Mouse (Mus musculus) mesoderm, embryonic 11.5 days (tissue): Measurements from ENCODE around the gene Ckap4.
"Not testable (repeated sequence)": the region's sequence is repeated elsewhere in the genome, so short reads cannot be mapped to it uniquely, and the experiment has no call there.

Experiments
- DNase-seq: peaks from one replicate; pipeline ENCODE4 v3.0.0-alpha.2; 2012; ENCODE audit warnings: low read depth, low spot score

Ckap4 gene

GRCm38 (mm10) chr10:84549146-84549919 is 15.5 kb upstream of the Ckap4 start:
- no peak for DNase-seq

GRCm38 (mm10) chr10:84544841-84545610 is 11.2 kb upstream of the Ckap4 start:
- no peak for DNase-seq

GRCm38 (mm10) chr10:84542802-84543658 is 9.2 kb upstream of the Ckap4 start:
- DNase-seq: no peak

DNA sequence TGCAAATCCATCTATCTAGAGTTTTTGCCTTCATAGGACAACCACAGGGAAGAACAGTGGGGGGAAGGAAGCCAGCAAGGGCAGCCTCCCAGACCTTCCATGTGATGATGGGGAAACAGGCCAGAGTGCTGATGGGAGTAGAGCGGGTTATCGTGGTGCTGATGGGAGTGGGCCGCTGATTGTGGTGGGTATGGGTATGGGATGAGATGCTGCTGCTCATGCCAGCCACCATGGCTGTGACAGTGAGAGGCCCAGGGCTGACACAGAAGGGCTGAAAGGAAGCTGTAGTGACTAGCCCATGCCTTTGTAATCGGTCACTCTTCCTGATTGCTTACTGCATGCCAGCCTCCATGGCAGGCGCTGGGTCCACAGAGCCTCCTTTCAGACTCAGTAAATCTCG is 5.8 kb upstream of the Ckap4 start:
- DNase-seq: no peak

DNA sequence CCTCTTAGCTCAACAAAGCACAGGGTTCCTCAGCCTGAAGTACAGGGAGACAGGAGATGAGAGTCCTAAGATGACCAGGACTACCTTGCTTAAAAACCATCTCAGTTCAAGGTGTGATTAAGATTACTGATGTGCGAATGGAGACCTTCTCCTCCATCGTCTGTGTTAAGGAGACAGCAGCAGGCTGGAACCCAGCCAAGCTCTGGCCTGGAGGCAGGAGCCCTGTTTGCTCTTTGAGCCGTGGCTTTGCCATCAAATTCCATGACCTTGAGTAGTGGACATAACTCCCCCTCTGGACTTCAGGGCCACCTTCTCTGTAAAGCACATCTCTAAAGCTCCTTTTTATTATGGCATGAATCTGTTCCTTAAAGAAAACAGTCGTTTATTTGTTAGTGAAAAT is 2.0 kb upstream of the Ckap4 start:
- no peak for DNase-seq

- DNase-seq: no peak
These were observed 1.6 kb upstream of the Ckap4 start for GRCm38 (mm10) chr10:84535458-84535857.

GRCm38 (mm10) chr10:84532911-84533882 is 665 bp downstream of the Ckap4 start:
- peak; percentile 65 for DNase-seq

- no peak for DNase-seq
These were observed 1.5 kb downstream of the Ckap4 start for GRCm38 (mm10) chr10:84532191-84532889.

DNA sequence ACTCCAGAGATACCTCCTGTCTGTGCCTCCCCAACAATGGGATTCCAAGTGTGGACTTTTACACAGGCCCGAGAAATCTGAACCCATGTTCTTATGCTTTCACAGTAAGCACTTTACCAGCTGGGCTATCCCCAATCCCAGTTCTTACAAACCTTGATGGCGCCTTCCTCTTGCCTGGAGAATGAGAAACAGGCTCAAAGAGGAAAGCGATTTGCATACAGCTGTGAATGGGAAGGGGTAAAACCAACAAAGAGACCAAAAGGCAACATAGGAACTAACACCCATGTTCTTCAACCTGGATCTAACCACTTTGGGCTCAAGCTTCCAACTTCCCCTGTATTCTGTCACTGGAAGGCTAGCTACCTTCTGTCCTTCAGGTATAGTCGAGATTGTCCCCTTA is 2.3 kb downstream of the Ckap4 start:
- DNase-seq: no peak

GRCm38 (mm10) chr10:84530388-84530787 is 3.5 kb downstream of the Ckap4 start:
- no peak for DNase-seq

- no peak for DNase-seq
These were observed 6.2 kb downstream of the Ckap4 start for GRCm38 (mm10) chr10:84527631-84528030.

DNA sequence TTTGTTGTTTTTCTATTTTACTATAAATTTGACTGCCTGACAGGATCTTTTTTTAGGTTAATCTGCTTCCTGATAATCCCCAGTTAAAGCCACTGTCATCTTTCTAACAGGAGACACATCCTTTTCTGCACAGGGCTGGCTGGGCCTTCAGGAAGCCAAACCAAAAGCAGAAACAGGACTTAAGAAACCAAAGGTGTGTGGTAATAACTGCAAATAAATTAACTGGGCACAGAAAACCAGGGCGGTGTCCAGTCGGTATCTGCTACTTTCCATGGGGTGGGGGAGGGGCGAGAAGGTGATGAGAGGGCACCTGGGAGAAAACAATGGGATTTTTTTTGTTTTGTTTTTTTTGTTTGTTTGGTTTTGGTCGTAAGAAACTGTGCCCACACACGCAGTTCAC is 6.8 kb downstream of the Ckap4 start:
- no peak for DNase-seq

- no peak for DNase-seq
These were observed 7.4 kb downstream of the Ckap4 start for GRCm38 (mm10) chr10:84526488-84526887.

DNA sequence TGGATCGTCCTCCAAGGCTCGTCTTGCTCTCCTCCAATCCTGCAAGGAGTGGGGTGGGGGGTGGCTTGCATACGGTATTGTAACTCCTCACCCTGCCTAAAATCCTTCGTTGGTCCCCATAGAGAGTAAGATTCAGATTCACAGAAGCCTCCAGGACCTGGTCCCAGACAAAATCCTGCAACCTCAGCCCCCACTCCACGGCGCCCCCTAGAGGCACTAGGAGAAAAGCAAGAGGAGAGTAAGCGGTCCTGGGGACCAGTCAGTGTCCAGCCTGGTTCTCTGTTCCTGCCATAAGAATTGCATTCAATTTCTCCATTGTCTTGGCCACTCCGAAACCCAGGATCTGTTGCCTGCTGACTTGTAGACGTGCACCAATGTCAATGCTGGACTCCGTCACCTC is 10.2 kb downstream of the Ckap4 start:
- no peak for DNase-seq

DNA sequence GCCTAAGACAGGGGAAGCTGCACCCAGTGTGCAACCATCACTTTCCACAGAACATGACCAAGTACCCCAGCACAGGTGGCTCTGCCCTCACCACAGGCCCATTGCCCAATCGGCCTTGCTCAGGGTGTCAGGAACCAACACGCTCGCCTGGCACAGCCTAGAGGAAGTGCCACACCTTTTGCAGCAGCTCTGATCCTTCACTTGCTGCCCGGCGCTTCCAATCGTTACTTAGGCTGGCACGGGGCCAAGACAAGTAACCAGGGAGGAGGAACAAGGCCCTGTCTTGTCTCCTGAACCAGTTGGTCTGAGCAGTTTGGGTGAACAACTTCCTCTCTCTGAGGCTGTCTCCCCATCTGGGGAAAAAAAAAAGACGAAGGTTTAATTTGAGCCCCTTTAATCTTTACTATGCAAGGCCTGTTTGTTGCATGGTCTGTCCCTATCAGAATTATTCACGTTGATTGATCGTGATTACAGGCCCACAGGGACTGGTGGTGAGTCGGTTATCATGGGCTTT is 17.4 kb downstream of the Ckap4 start:
- DNase-seq: no peak

DNA sequence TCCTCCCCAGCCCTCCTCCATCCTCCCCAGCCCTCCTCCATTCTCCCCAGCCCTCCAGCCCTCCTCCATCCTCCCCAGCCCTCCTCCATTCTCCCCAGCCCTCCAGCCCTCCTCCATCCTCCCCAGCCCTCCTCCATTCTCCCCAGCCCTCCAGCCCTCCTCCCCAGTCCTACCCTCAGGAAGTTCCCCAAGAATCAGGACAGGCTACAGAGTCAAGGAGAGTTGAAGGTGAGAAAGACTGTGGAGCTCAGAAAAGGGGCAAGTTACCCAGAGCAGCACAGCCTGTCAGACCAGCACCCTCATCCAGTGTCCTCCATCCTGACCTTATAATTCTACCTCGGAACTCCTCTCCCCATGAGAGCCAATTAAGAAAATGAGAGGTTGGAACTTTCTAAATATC is 17.9 kb downstream of the Ckap4 start:
- not testable (repeated sequence) for DNase-seq

DNA sequence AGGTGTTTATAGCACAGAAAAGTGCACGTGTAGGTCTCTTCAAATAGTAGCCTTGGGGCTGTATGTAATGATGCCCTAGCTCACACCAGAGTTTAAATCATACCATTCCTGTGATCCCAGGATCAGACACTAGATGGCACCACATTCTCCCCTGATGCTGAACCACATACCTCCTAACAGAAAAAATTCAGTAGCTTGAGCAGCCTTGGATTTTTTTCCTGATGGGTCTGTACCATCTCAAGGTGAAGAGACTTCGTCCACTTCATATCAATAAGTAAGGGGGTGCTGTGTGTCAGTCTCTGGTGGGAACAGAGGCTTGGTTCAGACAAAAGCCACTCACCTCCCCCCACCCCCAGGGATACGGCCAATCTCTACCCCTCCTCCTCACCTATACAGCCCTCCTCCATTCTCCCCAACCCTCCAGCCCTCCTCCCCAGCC is 18.3 kb downstream of the Ckap4 start:
- DNase-seq: peak; percentile 85

DNA sequence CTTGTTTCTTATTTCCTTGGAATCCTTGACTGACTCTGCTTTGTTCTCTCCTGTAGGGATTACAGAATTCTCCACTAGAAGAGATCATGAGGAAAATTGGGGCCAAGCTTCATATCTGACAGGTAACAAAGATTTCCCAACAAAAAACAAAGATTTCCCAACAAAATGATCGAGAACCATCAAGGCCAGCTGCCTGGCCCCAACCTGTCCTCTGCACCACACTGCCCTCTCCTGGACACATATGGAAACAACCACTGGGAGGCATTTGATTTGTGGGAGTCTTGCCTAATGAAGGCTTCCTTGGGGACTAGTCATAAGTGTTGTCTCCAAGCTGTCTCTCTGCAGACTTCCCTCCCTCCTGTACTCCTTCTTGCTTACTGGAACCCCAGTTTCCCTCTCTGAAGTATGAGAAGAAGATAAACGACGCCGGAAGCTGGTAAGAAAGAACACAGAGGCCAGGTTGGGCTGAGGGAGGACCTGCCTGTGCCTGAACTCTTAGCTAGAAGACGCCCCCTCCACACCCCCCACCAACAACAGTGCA is 19.8 kb downstream of the Ckap4 start:
- peak; percentile 75 for DNase-seq

DNA sequence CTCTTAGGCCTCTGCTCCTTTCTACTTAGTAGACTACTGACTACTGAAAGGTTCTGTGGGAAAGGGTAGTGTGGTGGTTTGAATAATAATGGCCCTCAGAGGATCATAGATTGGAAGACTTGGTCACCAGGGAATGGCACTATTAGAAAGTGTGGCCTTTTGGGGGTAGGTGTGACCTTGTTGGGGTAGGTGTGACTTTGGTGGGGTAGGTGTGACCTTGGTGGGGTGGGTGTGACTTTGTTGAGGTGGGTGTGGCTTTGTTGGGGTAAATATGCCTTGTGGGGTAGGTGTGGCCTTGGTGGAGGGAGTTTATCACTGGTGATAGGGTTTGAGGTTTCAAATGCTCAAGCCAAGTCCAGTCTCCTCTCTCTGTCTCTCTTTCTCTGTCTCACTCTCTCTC is 21.1 kb downstream of the Ckap4 start:
- DNase-seq: no peak

DNA sequence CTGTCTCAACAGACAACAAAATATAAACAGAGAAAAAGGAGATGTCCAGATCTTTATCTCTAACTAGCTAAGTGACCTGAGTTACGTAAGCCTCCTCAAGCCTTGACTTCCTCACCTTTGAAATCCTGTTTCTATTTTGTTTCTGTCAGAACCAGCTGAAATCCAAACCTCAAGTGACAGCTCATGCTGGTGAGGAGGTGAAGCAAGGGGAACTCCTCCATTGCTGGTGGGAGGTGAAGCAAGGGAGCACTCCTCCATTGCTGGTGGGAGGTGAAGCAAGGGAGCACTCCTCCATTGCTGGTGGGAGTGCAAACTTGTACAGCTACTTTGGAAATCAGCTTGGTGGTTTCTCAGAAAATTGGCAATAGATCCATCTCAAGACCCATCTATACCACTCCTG is 25.3 kb downstream of the Ckap4 start:
- no peak for DNase-seq
